Mouse (Mus musculus): ENCODE data around the gene Ccdc146. TPM values are rescaled to one million over a fixed set of nuclear protein-coding genes. Genes with fewer than 3 reads are reported as not detected.

Gene Ccdc146
- polyA plus RNA-seq, 1 experiment from 2014 or later = not detected

DNA sequence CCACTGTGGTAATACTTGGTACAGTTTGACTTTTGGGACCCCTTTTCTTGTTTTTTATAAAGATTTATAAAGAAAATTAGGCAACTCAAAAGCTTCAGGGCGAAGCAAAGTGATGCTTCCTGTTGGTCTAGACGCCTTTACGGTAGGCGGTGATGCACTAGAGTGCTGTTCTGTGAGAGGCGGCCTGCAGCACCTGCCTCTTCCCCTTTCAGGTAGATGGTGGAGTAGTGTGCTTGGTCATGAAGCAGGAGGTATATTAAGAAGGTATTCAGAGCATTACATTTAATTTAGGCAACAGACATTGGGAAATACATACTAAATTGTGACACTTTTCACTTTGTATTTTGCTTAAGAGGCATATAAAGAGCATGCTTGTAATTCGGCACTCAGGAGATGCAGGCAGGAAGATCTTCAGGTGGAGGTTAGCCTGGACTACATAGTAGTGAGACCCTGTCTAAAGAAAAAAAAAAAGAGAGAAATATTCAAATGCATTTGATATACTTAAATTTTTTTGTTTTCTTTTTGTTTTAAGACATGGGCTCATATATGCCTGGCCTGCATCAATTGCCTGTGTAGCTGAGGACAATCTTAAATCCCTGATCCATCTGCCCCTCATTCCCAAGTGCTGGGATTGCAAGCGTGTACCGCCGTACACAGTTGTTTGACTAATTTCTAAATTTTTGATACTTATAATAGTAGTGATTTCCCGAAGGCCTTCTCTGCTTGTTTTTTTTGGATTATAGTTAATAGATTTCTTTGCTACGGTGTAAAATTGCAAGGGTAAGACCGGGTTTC is 169.5 kb downstream of the Ccdc146 start:
- no peak overlapping the region for H3K4me2 ChIP-seq (replicated peaks)
- no peaks in the 10 kb centered on the region for H3K36me3 ChIP-seq
- ATAC-seq (ENCODE audit: low FRiP score, low read depth) = no peak
- H3K9me3 ChIP-seq = no peaks in the 10 kb centered on the region
- no peaks in the 10 kb centered on the region for H3K27me3 ChIP-seq
- H3K4me3 ChIP-seq = no peak overlapping the region
- WGBS = 87% methylated on average over 12 of the region's 12 CpGs
- no peak overlapping the region for H3K9ac ChIP-seq
- H3K27ac ChIP-seq = no peak overlapping the region
- 0 out of 2 replicates have a peak, but pooled peaks cover 5% of the 10 kb centered on the region for H3K4me1 ChIP-seq

GRCm38 (mm10) chr5:21248834-21249233 is 175.6 kb downstream of the Ccdc146 start:
- Histone ChIP-seq H3K4me3 (no peak overlapping the region), H3K9ac (no peak overlapping the region), H3K36me3 (no peaks in the 10 kb centered on the region), H3K27me3 (no peaks in the 10 kb centered on the region), H3K9me3 (no peaks in the 10 kb centered on the region), H3K4me1 (peaks cover 22% of the 10 kb centered on the region), H3K4me2 (replicated peaks) (no peak overlapping the region), H3K27ac (no peak overlapping the region)
- WGBS = 67% methylated on average over 5 of the region's 5 CpGs
- ATAC-seq (ENCODE audit: low FRiP score, low read depth) = no peak

GRCm38 (mm10) chr5:21247916-21248315 is 176.6 kb downstream of the Ccdc146 start:
- Histone ChIP-seq H3K36me3 (no peaks in the 10 kb centered on the region), H3K4me3 (no peak overlapping the region), H3K27ac (no peak overlapping the region; the same call in 1 of the 2 replicates), H3K4me2 (replicated peaks) (no peak overlapping the region), H3K4me1 (peaks cover 22% of the 10 kb centered on the region), H3K27me3 (no peaks in the 10 kb centered on the region), H3K9ac (no peak overlapping the region), H3K9me3 (no peaks in the 10 kb centered on the region)
- 48% methylated on average over 2 of the region's 2 CpGs for WGBS
- peak; percentile 81; the same call in 1 of the 2 replicates for ATAC-seq (ENCODE audit: low FRiP score, low read depth)

GRCm38 (mm10) chr5:21246794-21247193 is 177.7 kb downstream of the Ccdc146 start:
- ATAC-seq (ENCODE audit: low FRiP score, low read depth) = no peak
- no peak overlapping the region for H3K27ac ChIP-seq
- H3K4me2 ChIP-seq (replicated peaks) = no peak overlapping the region
- no peak overlapping the region for H3K9ac ChIP-seq
- peaks cover 22% of the 10 kb centered on the region for H3K4me1 ChIP-seq
- no peak overlapping the region for H3K4me3 ChIP-seq
- no peaks in the 10 kb centered on the region for H3K36me3 ChIP-seq
- H3K9me3 ChIP-seq = no peaks in the 10 kb centered on the region
- H3K27me3 ChIP-seq = no peaks in the 10 kb centered on the region
- 83% methylated on average over 6 of the region's 6 CpGs for WGBS

- H3K4me2 ChIP-seq (replicated peaks) = no peak overlapping the region
- 81% methylated on average over 1 of the region's 1 CpGs for WGBS
- no peak overlapping the region for H3K27ac ChIP-seq
- peaks cover 22% of the 10 kb centered on the region for H3K4me1 ChIP-seq
- no peak overlapping the region for H3K4me3 ChIP-seq
- H3K9ac ChIP-seq = no peak overlapping the region
- no peaks in the 10 kb centered on the region for H3K27me3 ChIP-seq
- no peaks in the 10 kb centered on the region for H3K36me3 ChIP-seq
- ATAC-seq (ENCODE audit: low FRiP score, low read depth) = no peak
- H3K9me3 ChIP-seq = no peaks in the 10 kb centered on the region
Measured at GRCm38 (mm10) chr5:21245241-21245640, 179.2 kb downstream of the Ccdc146 start.

- H3K9me3 ChIP-seq = no peaks in the 10 kb centered on the region
- H3K4me1 ChIP-seq = peaks cover 22% of the 10 kb centered on the region
- H3K4me3 ChIP-seq = no peak overlapping the region
- H3K9ac ChIP-seq = no peak overlapping the region
- no peak overlapping the region for H3K4me2 ChIP-seq (replicated peaks)
- no peak overlapping the region for H3K27ac ChIP-seq
- H3K36me3 ChIP-seq = no peaks in the 10 kb centered on the region
- H3K27me3 ChIP-seq = no peaks in the 10 kb centered on the region
- 79% methylated on average over 1 of the region's 1 CpGs for WGBS
- no peak for ATAC-seq (ENCODE audit: low FRiP score, low read depth)
Measured at GRCm38 (mm10) chr5:21244575-21244974, 179.9 kb downstream of the Ccdc146 start.

Other genes starting within 250 kb of the Ccdc146 start
- 3.8 and 5.1 TPM in 2 replicates for gene Gsap, start 238.4 kb downstream of the Ccdc146 start, polyA plus RNA-seq (2015; fragmentation: Nextera tagmentation; extraction: Ambion mirVana)
- gene Fgl2, start 52.0 kb downstream of the Ccdc146 start, polyA plus RNA-seq (2015; fragmentation: Nextera tagmentation; extraction: Ambion mirVana) = 0.64 and 0.91 TPM in 2 replicates
- 5.0 and 5.1 TPM in 2 replicates for gene Fam185a, start 281 bp upstream of the Ccdc146 start, polyA plus RNA-seq (2015; fragmentation: Nextera tagmentation; extraction: Ambion mirVana)
- 89.9 and 102 TPM in 2 replicates for gene Lrrc17, start 118.9 kb upstream of the Ccdc146 start, polyA plus RNA-seq (2015; fragmentation: Nextera tagmentation; extraction: Ambion mirVana)
- gene Fbxl13, start 221.0 kb upstream of the Ccdc146 start, polyA plus RNA-seq (2015; fragmentation: Nextera tagmentation; extraction: Ambion mirVana) = 0.08 and 0.24 TPM in 2 replicates
- 54.4 TPM in 2 replicates for gene Armc10, start 221.1 kb upstream of the Ccdc146 start, polyA plus RNA-seq (2015; fragmentation: Nextera tagmentation; extraction: Ambion mirVana)